Mouse (Mus musculus): ENCODE results near the gene Cyp4f40.
A peak's percentile ranks its signal among the peaks of the same experiment; 100 is the strongest.
"Not testable (repeated sequence)": the region's sequence is repeated elsewhere in the genome, so short reads cannot be mapped to it uniquely, and the experiment has no call there.

Cyp4f40 gene

DNA sequence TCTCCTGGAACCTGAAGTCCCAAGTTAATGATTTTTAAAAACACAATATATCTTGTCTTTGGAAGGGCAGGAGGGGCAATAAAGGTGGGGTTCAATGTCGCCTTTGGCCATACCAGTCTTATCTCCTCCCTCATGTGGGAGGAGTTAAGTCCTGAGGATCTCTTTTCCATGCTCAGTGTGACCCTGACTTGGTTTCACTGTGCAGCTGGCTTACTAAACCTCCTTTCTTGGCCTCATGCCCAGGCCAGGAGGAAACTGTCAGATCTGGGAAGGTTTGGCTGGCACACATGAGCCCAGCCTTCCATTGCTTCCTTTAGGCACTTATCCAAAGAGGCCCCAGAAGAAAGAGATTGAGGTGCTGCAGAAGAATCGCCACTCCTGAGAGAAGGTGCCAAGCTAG lies at the start of gene Cyp4f40:
TSS of gene Cyp4f40 (plus strand) at position 189 of the 400 bp plus-strand sequence.
- no peak for DNase-seq (ENCODE audit: low spot score in 2 of 2)

DNA sequence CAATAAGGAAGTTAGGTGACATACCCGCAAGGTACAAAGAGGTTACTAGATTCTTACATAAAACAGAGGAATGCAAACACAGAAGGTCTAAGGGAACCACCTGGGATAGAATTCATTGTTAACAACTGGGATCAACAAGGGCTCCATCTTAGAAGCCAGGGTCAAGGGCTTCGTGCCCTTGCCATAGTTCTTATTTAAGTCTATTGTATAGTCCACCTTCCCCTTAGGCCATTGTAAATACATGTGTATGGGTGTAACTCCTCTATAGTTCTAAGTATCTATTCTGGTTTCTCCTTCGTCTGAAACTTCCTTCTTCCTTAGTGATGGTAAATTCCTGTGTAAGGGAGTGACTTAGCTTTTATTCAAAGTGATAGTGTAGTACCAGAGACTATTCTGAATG lies 48.5 kb upstream of the Cyp4f40 start:
- DNase-seq (ENCODE audit: low spot score in 2 of 2), result not testable (repeated sequence)

DNA sequence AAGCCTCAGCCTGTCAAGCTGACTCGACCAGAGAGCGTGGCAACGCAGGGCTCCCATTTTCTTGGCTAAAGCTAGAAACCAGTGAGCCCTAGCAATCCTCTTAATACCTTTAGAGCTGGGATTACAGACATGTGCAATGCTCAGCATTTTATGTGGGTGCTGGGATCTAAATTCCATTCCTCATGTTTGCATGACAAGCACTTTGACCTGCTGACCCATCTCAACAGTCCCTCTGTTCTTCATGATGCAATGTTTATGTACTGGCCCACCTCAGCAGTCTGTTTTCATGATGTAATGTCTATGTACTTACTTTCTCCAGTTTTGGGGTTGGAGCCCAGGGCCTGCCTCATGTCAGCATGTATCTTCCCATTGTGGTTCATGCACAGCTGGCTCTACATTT lies 47.8 kb upstream of the Cyp4f40 start:
- no peak for DNase-seq (ENCODE audit: low spot score in 2 of 2)

DNA sequence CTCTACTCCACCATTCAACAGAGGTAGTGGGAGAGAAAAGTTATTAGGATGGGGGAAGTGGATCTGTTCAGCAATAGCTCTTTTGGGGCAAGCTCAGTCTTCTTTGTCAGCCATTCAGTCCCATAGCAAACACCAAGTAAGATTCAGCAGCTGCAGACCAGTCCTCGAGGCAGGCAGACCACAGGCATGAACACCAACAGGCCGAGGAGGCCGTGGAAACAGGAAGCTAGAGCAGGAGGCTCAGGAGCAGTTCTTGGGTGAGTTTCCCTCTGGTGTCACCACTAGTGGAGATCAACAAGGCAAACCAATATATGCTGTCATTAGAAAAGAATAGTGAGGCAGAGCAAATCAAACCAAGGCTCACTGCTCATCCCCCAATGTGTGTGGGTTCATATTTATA lies 46.3 kb upstream of the Cyp4f40 start:
- DNase-seq (ENCODE audit: low spot score in 2 of 2), result no peak

DNA sequence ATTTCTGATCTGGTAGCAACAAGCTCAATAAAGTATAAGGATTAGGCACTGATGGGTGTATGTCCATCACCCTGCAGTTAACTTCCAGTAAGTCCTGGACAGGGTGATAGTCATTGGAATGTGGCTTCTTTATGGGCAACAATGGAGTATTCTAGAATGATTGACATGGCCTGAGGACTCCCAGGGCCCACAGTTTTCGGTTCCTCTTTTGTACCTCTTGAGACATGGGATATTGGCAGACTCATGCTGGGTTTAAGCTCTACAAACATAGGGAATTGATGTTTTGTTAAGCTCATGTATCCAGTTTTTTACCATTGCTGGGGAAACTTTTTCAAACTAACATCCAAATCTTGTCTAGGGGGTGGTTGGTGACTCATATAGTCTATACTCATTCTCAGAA lies 41.4 kb upstream of the Cyp4f40 start:
- DNase-seq (ENCODE audit: low spot score in 2 of 2), result no peak

DNA sequence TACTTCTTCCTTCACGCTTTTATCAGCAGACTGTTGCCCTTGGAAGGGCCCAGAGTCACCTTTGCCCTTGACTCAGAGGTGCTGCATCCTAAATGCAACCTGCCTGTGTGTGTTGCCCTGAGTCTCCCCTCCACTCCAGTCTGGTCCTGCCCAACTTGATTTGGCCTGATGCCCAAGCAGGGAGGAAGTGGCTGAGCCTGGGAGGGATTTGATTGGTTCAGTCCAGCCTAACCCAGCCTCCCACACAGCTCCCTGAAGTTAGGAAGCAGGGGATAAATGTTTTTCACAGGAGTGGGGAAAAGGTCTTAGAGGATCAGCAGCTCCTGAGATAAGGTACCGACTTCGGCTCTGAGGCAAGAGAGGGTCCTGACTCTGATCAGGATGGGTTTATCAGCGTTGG lies 37.7 kb upstream of the Cyp4f40 start, which contains the start of gene Cyp4f37:
TSS of gene Cyp4f37 (plus strand) at position 292 of the 400 bp plus-strand sequence.
- not testable (repeated sequence) for DNase-seq (ENCODE audit: low spot score in 2 of 2)

DNA sequence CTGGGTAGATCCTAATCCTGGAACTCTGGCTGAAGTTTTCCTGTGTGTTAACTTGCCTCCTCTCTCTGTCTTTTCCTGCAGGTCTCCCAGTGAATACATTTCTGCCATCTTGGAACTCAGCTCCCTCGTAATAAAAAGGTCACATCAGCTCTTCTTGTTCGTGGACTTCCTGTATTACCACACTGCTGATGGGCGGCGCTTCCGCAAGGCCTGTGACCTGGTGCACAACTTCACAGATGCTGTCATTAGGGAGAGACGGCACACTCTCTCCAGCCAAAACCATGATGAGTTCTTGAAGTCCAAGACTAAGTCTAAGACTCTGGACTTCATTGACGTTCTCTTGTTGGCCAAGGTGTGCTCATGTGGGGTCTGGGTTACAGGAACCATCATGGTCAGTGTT lies 29.0 kb upstream of the Cyp4f40 start:
- DNase-seq (ENCODE audit: low spot score in 2 of 2), result not testable (repeated sequence)

DNA sequence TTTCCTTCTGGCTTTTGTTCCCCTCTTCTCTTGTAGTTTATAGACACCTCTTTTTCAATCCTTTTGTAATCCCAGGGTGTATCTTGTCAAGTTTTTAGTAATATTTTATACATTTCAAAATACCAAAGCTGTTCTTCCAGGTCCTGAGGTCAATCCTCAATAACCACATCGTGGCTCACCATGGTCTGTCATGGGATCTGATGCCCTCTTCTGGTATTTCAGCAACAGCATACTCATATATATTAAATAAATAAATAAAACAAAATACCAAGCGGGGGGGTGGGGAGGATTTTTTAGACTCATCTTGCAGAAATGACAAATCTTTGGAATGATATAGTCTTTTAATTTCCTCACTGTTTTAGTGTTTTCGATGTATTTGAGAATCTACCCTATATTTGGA lies 26.8 kb upstream of the Cyp4f40 start:
- no peak for DNase-seq (ENCODE audit: low spot score in 2 of 2)

DNA sequence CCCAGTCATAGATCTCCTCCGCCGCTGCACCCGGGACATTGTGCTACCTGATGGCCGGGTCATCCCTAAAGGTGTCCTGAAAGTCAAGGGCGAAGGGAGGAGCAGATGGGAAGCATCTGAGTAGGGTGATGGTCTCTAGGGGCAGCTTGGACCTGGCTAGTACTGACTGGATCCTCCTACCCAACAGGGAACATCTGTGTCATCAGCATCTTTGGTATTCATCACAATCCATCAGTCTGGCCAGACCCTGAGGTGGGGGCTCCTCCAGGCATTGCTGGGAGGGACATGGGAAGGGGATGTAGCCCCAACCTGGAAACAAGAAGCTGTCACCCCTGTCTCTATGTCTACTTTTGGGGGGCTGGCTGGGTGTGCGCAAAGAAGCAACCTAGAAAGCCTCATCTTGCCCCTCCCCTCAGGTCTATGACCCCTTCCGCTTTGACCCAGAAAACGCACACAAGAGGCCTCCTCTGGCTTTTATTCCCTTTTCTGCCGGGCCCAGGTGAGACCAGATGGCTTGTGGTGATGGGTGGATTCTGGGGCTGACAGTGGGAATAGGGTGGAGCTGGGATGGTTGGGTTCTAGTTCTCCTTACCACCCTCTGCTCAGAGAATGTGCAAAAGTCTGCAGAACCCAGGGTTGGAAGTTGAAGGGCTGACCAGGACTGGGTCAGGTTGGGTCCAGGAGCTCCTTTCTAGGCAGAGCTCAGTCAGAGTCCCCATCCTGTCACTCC lies 24.3 kb upstream of the Cyp4f40 start:
- DNase-seq (ENCODE audit: low spot score in 2 of 2), result not testable (repeated sequence)

DNA sequence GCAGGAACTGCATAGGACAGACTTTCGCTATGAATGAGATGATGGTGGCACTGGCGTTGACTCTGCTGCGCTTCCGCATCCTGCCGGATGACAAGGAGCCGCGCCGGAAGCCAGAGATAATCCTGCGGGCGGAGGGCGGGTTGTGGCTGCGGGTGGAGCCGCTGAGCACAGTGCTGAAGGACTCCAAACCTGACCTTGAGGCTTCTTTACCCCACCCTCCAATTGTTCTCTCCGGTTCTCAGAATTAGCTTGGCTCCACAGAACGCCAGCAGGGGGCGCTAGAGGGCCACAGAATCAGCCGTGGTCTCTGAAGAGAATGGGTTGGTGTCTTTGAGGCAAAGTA lies 23.8 kb upstream of the Cyp4f40 start:
- DNase-seq (ENCODE audit: low spot score in 2 of 2), result peak; percentile 57 to 79

DNA sequence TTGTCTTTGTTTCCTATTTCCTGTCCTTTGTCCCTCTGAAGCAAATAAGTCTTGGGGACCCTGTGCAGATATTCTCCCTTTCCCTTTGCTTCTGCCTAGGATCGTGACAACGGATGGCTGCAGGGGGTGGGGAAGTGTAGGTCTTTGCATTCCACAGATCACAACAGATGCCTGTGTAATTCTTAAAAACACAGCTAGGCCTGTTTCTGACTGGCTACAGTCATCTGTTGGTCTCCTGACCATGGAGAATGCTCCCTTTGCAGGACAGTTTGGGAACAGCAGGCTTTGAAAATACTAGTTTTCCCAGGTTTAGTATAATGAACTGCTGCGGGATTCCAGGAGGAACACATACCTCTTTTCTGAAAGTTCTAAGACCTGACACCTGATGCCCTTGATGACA lies 22.4 kb upstream of the Cyp4f40 start:
- no peak for DNase-seq (ENCODE audit: low spot score in 2 of 2)

DNA sequence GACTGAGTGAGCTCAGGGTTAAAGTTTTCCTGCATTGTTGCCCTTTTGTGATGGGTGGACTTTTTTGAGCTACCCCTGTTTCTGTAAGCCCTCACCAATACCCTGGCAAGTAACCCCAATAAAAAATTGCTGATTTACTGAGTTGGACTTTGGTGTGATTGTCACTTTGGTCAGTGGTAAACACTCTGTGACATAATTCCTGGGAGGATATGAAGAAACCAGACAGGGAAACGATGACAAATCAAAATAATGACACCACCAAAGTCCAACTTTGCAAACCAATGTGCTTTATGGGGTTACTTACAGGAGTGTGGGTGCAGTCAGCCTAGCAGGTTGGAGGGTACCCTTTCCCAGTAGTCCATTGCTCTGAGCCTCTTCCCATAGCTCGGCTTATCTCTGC lies 21.5 kb upstream of the Cyp4f40 start:
- DNase-seq (ENCODE audit: low spot score in 2 of 2), result no peak

DNA sequence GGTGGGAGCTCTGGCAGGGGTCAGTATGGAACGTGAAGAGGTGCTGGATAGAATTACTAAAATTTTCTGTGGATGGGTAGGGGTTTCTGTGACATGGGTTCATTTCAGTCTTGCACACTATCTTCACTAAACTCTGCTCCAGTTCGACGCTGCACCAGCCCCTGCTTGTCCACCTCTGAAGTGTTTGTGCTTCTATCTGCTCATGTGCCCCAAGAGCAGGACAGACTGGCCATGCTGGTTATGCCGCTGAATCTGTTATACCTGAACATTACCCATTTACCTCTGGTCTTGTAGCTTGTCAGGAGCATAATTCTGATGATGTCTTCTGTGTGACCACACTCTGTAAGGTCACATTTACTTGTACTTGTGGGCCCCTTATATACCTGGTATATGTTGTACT lies 12.1 kb upstream of the Cyp4f40 start:
- no peak for DNase-seq (ENCODE audit: low spot score in 2 of 2)

DNA sequence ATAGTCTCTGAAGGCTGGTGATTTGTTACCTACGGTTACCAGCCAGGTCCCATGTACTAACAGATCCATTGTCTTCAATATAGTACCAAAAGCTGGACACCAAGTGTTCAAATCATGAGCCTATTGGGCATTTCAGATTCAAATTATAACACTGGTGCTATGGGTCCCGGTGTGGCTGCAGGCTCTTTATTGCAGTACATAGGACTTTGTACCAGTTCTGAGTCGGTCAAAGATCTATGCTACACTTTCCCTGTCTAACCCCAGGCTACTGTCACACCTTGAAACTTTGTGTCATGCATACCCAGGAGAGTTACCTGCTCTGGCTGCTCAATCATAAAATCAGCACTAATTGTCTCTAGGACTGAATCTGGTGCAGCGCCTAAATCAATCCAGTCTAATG lies 4.8 kb upstream of the Cyp4f40 start:
- no peak for DNase-seq (ENCODE audit: low spot score in 2 of 2)

DNA sequence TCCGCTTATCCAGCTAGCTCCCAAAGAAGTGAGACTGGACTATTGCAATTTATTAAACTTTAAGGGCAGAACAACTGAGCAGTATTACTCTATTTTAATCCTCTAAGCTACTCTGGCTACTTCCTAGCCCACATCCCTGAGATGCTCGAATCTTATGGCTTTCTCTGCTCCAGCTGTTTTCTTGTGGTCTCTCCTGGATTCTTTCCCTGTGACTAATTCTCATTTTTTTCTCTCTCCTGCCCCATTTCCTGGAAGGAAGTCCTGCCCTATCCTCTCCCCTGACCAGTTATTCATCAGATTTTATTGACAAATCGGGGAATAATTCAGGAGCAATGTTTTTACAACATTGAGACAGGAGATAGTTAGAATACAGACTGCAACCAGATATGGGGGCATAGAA lies 1.7 kb upstream of the Cyp4f40 start:
- DNase-seq (ENCODE audit: low spot score in 2 of 2), result no peak

DNA sequence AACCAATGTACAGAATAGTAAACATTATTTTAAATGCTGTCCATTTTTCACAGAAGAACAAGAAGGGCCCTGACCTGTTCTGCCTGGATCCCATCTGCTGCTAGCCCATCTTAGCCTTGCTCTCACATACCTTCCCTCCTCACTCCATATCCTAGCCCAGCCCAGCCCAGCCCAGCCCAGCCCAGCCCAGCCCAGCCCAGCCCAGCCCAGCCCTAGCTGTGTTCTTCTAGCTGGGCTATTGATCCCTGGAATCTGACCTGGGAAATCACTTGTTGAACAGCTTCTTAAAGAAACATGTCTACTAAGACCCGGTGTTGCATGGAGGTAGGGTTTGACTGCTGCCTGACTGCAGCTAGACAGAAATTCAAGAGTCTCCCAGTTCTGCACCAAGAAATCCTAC lies 454 bp upstream of the Cyp4f40 start:
- no peak for DNase-seq (ENCODE audit: low spot score in 2 of 2)

DNA sequence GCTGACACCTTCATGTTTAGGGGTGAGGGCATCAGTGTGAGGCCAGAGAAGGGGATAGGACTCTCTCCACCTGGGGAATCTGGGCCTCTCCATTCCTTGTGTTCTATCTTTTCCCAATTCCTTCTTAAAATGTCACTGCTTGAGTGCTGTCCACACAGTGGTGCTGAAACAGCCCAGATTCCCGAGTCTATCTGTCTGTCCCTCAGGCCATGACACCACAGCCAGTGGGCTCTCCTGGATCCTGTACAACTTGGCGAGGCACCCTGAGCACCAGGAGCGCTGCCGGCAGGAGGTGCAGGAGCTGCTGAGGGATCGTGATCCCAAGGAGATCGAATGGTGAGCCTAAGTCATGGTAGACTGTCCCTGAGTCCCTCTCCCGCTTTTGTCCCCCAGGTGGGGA lies 15.3 kb downstream of the Cyp4f40 start:
- no peak for DNase-seq (ENCODE audit: low spot score in 2 of 2)

DNA sequence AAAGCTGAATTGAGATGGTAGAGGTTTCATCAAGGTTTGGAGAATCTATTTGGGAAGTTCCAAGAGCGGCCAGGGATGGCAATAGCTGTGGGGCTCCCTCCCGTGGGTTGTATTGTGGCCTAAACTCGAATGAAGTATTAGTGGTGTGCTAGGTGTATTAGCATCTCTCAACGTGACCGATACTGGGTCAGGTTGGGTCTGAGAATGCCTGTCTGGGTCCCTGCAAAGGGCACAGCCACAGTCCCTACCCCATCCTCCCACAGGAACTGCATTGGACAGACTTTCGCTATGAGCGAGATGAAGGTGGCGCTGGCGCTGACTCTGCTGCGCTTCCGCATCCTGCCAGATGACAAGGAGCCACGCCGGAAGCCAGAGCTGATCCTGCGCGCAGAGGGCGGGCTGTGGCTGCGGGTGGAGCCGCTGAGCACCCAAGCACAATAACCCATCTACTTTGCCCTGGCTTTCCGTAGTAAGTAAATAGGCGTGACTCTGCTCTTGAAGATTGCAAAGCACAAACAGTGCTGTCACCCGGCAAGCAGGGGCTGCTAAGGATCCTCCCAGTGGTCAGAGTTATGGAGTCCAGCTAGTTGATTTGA lies 17.4 kb downstream of the Cyp4f40 start:
- DNase-seq (ENCODE audit: low spot score in 2 of 2), result no peak

DNA sequence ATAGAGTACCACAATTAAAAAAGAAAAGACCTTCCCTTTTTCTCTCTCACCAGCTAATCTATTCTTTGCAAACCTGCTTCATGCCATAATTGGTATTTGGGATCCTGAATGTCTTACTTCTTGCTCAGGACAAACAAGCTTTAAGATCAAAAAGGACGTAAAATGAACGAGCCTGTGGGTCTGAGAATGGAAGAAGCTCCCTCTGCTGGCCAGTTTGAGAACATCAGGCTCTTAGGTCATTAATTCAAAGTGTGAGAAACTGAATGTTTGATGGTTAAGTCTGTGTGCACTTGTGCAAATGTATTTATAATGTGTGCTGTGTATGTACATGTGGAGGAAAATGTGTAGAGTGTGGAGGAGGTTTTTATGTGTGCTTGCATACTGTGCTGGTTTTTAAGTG lies 21.7 kb downstream of the Cyp4f40 start:
- peak; percentile 27 to 65 for DNase-seq (ENCODE audit: low spot score in 2 of 2)

DNA sequence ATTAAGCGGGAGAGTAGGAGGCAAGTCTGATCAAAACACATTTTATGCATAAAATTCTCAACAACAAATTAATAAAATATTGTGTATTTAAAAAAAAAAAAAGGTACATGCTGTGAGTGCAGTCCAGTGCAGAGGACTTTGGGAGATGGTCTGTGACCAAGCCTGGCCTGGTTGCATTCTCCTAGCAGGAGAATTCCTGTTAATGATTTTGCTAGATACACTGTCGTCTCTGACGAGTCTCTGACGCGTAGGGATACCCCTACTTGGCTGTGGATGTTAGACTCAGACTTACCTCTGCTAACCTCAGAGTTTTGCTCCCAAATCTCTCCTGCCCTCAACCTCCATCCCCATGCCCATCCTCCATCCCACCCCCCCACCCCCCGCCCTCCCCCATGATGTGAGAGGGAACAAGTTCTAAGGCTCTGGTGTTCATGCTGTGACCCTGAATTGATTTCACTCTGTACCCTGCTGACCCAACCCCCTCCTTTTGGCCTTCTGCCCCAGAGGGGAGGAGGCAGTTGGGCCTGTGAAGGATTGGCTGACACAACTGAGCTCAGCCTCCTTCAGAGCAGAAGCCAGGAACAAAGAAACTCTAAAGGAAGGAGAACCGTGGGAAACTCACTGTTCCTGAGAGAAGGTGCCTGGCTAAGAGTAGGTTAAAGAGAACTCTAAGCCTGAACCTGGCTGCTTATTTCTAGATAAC lies 26.5 kb downstream of the Cyp4f40 start, which contains the start of gene Cyp4f15:
TSS of gene Cyp4f15 (plus strand) at position 580 of the 703 bp plus-strand sequence.
- no peak for DNase-seq (ENCODE audit: low spot score in 2 of 2)

DNA sequence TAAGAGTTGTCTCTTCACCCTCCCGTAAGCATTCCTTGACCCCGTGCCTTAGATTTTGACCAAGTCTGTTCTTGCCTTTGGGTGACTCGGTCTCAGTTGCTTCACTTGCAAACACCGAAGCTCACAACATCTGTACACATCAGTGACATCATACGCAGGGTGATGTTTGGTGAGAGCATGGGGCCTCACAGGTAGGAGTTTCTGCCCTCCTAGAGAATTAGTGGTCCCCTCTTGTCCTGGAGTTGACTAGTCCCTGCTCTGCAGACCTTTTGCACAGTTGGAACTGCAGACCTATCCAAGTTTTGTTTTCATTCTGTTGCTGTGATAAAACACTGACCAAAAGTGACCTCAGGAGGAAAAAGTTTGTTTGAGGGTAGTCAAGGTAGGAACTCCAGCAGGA lies 28.0 kb downstream of the Cyp4f40 start:
- no peak for DNase-seq (ENCODE audit: low spot score in 2 of 2)

DNA sequence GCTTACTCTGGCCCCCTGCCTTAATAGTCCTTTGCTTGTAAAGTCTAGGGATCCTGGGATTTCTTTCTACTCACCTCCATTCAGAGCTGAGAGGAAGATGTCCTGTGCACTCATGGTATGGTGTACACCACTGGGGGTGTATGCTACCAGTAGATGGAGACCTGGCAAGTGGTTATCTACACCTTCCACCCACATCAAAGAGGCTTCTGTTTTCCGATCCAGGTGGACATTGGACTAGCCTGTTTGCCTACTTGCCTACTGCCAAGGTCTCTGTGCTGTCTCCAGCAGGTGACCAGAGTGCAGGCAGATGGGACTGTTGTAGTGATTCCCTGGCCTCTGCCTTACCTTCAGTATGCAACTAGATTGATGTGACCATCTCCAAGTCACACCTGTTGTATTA lies 32.3 kb downstream of the Cyp4f40 start:
- no peak for DNase-seq (ENCODE audit: low spot score in 2 of 2)

DNA sequence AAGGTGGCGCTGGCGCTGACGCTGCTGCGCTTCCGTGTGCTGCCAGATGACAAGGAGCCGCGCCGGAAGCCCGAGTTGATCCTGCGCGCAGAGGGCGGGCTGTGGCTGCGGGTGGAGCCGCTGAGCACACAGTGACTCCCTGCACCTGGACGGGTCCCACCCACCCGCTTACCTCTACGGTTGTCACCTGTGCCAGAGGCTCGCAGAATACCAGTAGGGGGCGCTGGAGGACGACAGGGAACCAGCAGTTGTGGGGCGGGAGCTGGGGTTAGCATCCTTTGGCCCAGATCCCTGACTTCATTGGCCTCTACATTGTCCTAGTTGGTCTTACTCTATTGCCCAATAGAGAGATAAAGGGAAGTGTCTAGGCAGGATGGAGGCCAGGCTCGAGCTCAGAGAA lies 44.1 kb downstream of the Cyp4f40 start:
- peak in 1 of 2 experiments; percentile 32 for DNase-seq (ENCODE audit: low spot score in 2 of 2)
